Mouse (Mus musculus): ENCODE data around the gene Nsun2. TPM values are rescaled to one million over a fixed set of nuclear protein-coding genes. Genes with fewer than 3 reads are reported as not detected.

Gene Nsun2
- polyA plus RNA-seq, 1 experiment from 2014 or later = 73.5 TPM

GRCm38 (mm10) chr13:69522161-69522791 lies 11.3 kb upstream of the Nsun2 start:
- Histone ChIP-seq H3K36me3 (ENCODE audit: control insufficient read depth, insufficient read depth, low read length) (no peaks in the 10 kb centered on the region), H3K4me3 (ENCODE audit: low read depth, low read length) (no peak overlapping the region), H3K27me3 (ENCODE audit: control insufficient read depth, insufficient read depth, low read length) (no peaks in the 10 kb centered on the region), H3K4me2 (ENCODE audit: low read depth, low read length) (no peak overlapping the region), H3K9me3 (ENCODE audit: control insufficient read depth, low read length) (no peaks in the 10 kb centered on the region), H3K4me1 (ENCODE audit: control insufficient read depth, insufficient read depth, low read length) (peaks cover 34% of the 10 kb centered on the region), H3K9ac (replicated peaks; ENCODE audit: low read depth, low read length) (no peak overlapping the region), H3K27ac (ENCODE audit: low read depth, low read length) (no peak overlapping the region)
- ATAC-seq (ENCODE audit: low read depth) = no peak
- 97% methylated on average over 1 of the region's 1 CpGs for WGBS

GRCm38 (mm10) chr13:69523444-69524157 lies 9.9 kb upstream of the Nsun2 start:
- peaks cover 35% of the 10 kb centered on the region for H3K4me1 ChIP-seq (ENCODE audit: control insufficient read depth, insufficient read depth, low read length)
- no peak for ATAC-seq (ENCODE audit: low read depth)
- H3K4me3 ChIP-seq (ENCODE audit: low read depth, low read length) = no peak overlapping the region
- H3K9ac ChIP-seq (replicated peaks; ENCODE audit: low read depth, low read length) = no peak overlapping the region
- H3K27ac ChIP-seq (ENCODE audit: low read depth, low read length) = no peak overlapping the region
- no peaks in the 10 kb centered on the region for H3K27me3 ChIP-seq (ENCODE audit: control insufficient read depth, insufficient read depth, low read length)
- no peaks in the 10 kb centered on the region for H3K9me3 ChIP-seq (ENCODE audit: control insufficient read depth, low read length)
- 56% methylated on average over 14 of the region's 14 CpGs for WGBS
- no peaks in the 10 kb centered on the region for H3K36me3 ChIP-seq (ENCODE audit: control insufficient read depth, insufficient read depth, low read length)
- H3K4me2 ChIP-seq (ENCODE audit: low read depth, low read length) = no peak overlapping the region

- Histone ChIP-seq H3K4me3 (ENCODE audit: low read depth, low read length) (no peak overlapping the region), H3K27ac (ENCODE audit: low read depth, low read length) (no peak overlapping the region), H3K4me1 (ENCODE audit: control insufficient read depth, insufficient read depth, low read length) (peaks cover 35% of the 10 kb centered on the region), H3K4me2 (ENCODE audit: low read depth, low read length) (no peak overlapping the region), H3K36me3 (ENCODE audit: control insufficient read depth, insufficient read depth, low read length) (no peaks in the 10 kb centered on the region), H3K9me3 (ENCODE audit: control insufficient read depth, low read length) (no peaks in the 10 kb centered on the region), H3K27me3 (ENCODE audit: control insufficient read depth, insufficient read depth, low read length) (no peaks in the 10 kb centered on the region), H3K9ac (replicated peaks; ENCODE audit: low read depth, low read length) (no peak overlapping the region)
- WGBS = 88% methylated on average over 2 of the region's 2 CpGs
- ATAC-seq (ENCODE audit: low read depth) = no peak
Observed at GRCm38 (mm10) chr13:69524158-69524530, 9.4 kb upstream of the Nsun2 start.

GRCm38 (mm10) chr13:69525867-69526266 lies 7.7 kb upstream of the Nsun2 start:
- Histone ChIP-seq H3K9ac (replicated peaks; ENCODE audit: low read depth, low read length) (no peak overlapping the region), H3K4me1 (ENCODE audit: control insufficient read depth, insufficient read depth, low read length) (peaks cover 40% of the 10 kb centered on the region), H3K4me2 (ENCODE audit: low read depth, low read length) (no peak overlapping the region), H3K27ac (ENCODE audit: low read depth, low read length) (no peak overlapping the region), H3K27me3 (ENCODE audit: control insufficient read depth, insufficient read depth, low read length) (no peaks in the 10 kb centered on the region), H3K36me3 (ENCODE audit: control insufficient read depth, insufficient read depth, low read length) (no peaks in the 10 kb centered on the region), H3K4me3 (ENCODE audit: low read depth, low read length) (no peak overlapping the region), H3K9me3 (ENCODE audit: control insufficient read depth, low read length) (no peaks in the 10 kb centered on the region)
- 75% methylated on average over 4 of the region's 4 CpGs for whole genome bisulfite sequencing
- ATAC-seq (ENCODE audit: low read depth) = no peak

- ATAC-seq (ENCODE audit: low read depth) = no peak
- 85% methylated on average over 7 of the region's 7 CpGs for WGBS
- Histone ChIP-seq H3K9me3 (ENCODE audit: control insufficient read depth, low read length) (no peaks in the 10 kb centered on the region), H3K4me3 (ENCODE audit: low read depth, low read length) (no peak overlapping the region), H3K4me2 (ENCODE audit: low read depth, low read length) (no peak overlapping the region), H3K27me3 (ENCODE audit: control insufficient read depth, insufficient read depth, low read length) (no peaks in the 10 kb centered on the region), H3K36me3 (ENCODE audit: control insufficient read depth, insufficient read depth, low read length) (no peaks in the 10 kb centered on the region), H3K9ac (replicated peaks; ENCODE audit: low read depth, low read length) (no peak overlapping the region), H3K27ac (ENCODE audit: low read depth, low read length) (no peak overlapping the region), H3K4me1 (ENCODE audit: control insufficient read depth, insufficient read depth, low read length) (peaks cover 51% of the 10 kb centered on the region)
Observed at GRCm38 (mm10) chr13:69528531-69528930, 5.0 kb upstream of the Nsun2 start.

- H3K9me3 ChIP-seq (ENCODE audit: control insufficient read depth, low read length) = no peaks in the 10 kb centered on the region
- WGBS = 78% methylated on average over 3 of the region's 3 CpGs
- H3K9ac ChIP-seq (replicated peaks; ENCODE audit: low read depth, low read length) = no peak overlapping the region
- no peaks in the 10 kb centered on the region for H3K36me3 ChIP-seq (ENCODE audit: control insufficient read depth, insufficient read depth, low read length)
- H3K4me2 ChIP-seq (ENCODE audit: low read depth, low read length) = 0 out of 2 replicates have a peak overlapping the region, but pooled peaks have one; percentile 11
- ATAC-seq (ENCODE audit: low read depth) = no peak
- H3K27me3 ChIP-seq (ENCODE audit: control insufficient read depth, insufficient read depth, low read length) = no peaks in the 10 kb centered on the region
- H3K27ac ChIP-seq (ENCODE audit: low read depth, low read length) = no peak overlapping the region
- peaks cover 39% of the 10 kb centered on the region for H3K4me1 ChIP-seq (ENCODE audit: control insufficient read depth, insufficient read depth, low read length)
- H3K4me3 ChIP-seq (ENCODE audit: low read depth, low read length) = no peak overlapping the region
Observed at GRCm38 (mm10) chr13:69530156-69530555, 3.4 kb upstream of the Nsun2 start.

GRCm38 (mm10) chr13:69530951-69531350 lies 2.6 kb upstream of the Nsun2 start:
- no peak for ATAC-seq (ENCODE audit: low read depth)
- peaks cover 35% of the 10 kb centered on the region for H3K4me1 ChIP-seq (ENCODE audit: control insufficient read depth, insufficient read depth, low read length)
- WGBS = 83% methylated on average over 6 of the region's 6 CpGs

GRCm38 (mm10) chr13:69531431-69531830 lies 2.1 kb upstream of the Nsun2 start:
- no peak overlapping the region for H3K27ac ChIP-seq (ENCODE audit: low read depth, low read length)
- no peaks in the 10 kb centered on the region for H3K36me3 ChIP-seq (ENCODE audit: control insufficient read depth, insufficient read depth, low read length)
- peak overlapping the region; percentile 94 for H3K4me2 ChIP-seq (ENCODE audit: low read depth, low read length)
- WGBS = 55% methylated on average over 6 of the region's 6 CpGs
- peak overlapping the region; percentile 85; the same call in 1 of the 2 replicates for H3K4me3 ChIP-seq (ENCODE audit: low read depth, low read length)
- H3K27me3 ChIP-seq (ENCODE audit: control insufficient read depth, insufficient read depth, low read length) = no peaks in the 10 kb centered on the region
- no peaks in the 10 kb centered on the region for H3K9me3 ChIP-seq (ENCODE audit: control insufficient read depth, low read length)
- H3K4me1 ChIP-seq (ENCODE audit: control insufficient read depth, insufficient read depth, low read length) = peaks cover 35% of the 10 kb centered on the region
- 0 out of 2 replicates have a peak overlapping the region, but pooled peaks have one; percentile 12 for H3K9ac ChIP-seq (replicated peaks; ENCODE audit: low read depth, low read length)
- no peak for ATAC-seq (ENCODE audit: low read depth)

More at GRCm38 (mm10) chr13:69530951-69531350, 2.6 kb upstream of the Nsun2 start:
- Histone ChIP-seq H3K27me3 (ENCODE audit: control insufficient read depth, insufficient read depth, low read length) (no peaks in the 10 kb centered on the region), H3K9ac (replicated peaks; ENCODE audit: low read depth, low read length) (0 out of 2 replicates have a peak overlapping the region, but pooled peaks have one; percentile 12), H3K4me2 (ENCODE audit: low read depth, low read length) (peak overlapping the region; percentile 94), H3K27ac (ENCODE audit: low read depth, low read length) (no peak overlapping the region), H3K4me3 (ENCODE audit: low read depth, low read length) (peak overlapping the region; percentile 85; the same call in 1 of the 2 replicates), H3K9me3 (ENCODE audit: control insufficient read depth, low read length) (no peaks in the 10 kb centered on the region), H3K36me3 (ENCODE audit: control insufficient read depth, insufficient read depth, low read length) (no peaks in the 10 kb centered on the region)
